Mouse (Mus musculus) left cerebral cortex, adult 9 months (tissue): ENCODE results near the gene Gemin4.
"Not testable (repeated sequence)": the region's sequence is repeated elsewhere in the genome, so short reads cannot be mapped to it uniquely, and the experiment has no call there.

ENCODE experiments used
- DNase-seq, 2 experiments: peaks; one replicate each; pipeline ENCODE4 v3.0.0; 2022; ENCODE audit warnings: low spot score in 2 of 2

Gene Gemin4

DNA sequence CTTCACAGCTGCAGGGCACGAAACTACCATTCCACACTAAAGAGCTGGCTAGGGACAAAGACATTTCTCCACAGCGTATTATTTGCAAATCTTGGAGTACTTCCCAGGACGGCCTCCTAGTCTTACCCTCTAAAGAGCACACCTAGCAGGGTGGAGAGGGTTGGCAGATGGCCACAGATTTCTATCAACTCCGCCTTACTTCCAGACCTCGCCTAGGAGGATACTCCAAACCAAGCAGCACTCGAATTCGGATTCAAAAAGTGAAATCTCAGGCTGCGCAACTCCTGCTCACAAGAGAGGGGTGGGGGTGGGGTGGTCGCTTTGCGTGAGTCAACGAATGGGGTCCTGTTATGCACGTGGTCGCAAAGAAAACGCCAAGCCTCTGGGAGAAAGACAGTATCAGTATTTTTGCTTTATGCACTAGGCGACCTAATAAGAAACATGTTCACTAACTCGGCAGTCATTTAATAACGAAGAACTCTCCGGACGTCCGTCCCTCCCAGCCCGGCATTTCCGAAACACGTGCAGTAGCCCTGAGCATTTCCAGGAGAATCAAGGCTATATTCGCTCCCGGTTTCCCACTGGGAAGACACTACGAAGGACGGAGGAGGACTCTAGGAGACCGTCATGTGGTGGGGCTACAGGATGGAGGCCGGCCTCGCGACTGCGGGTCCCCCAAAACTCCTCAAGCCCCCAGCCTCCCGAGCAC lies 629 bp downstream of the Gemin4 start:
- DNase-seq: no peak

DNA sequence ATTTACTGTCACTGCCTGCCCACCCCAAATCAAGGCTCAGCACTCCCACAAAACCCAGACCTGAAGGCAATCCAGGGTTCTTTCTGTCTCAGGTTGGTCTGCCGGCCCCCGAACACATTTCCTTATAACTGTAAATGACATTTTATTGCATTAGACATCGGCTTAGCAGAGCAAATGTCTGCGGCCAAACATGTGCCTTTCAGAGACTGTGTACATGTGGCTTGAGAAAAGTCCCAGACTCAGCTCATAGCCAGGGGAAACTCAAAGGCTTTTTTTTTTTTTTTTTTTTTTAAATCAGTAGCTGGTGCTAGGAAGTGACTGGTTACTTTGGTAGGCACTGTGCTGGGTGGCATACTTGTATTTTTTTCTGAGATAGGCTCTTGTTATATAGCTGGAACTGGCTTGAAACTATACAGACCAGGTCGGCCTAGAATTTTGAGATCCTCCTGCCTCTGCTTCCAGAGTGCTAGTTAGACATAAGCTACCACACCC lies 1.4 kb downstream of the Gemin4 start:
- no peak for DNase-seq

DNA sequence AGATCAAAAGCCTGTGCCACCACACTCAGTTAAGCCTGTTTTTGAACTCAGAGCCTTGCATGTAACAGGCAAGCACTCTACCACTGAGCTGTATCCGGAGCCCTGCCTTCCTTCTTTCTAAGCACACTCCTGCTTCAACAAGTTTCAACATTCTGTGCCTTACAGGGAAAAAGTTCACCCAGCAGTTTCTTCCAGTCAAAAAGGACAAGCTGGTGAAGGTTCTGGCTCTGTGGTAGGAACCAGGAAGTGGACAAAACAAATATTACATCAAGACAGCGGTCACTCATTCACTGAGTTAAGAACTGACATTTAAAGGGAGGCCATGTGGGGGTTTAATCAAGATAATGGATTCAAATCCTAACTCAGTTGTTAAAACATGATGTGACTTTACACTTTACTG lies 2.5 kb downstream of the Gemin4 start:
- no peak for DNase-seq

DNA sequence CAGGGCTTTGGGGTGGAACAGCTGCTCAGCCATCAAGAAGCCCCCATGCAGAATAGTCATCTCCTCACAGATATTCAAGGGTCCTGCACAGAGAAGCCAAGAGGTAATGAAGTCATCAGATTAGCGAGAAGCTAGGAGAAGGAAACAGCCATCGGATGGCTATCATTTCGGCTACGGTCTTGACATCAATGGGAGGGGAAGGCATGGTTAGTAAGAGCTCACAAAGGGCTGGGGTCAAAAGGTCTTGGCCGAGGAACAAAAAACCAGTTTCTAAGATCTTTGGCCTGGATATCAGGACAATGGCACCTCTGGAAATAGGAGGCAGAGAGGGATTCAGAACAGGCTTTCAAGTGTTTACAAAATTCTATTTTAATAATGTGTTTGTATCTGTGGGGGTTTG lies 3.6 kb downstream of the Gemin4 start:
- no peak for DNase-seq

- not testable (repeated sequence) for DNase-seq
Observed at GRCm38 (mm10) chr11:76211595-76211994, 5.9 kb downstream of the Gemin4 start.

DNA sequence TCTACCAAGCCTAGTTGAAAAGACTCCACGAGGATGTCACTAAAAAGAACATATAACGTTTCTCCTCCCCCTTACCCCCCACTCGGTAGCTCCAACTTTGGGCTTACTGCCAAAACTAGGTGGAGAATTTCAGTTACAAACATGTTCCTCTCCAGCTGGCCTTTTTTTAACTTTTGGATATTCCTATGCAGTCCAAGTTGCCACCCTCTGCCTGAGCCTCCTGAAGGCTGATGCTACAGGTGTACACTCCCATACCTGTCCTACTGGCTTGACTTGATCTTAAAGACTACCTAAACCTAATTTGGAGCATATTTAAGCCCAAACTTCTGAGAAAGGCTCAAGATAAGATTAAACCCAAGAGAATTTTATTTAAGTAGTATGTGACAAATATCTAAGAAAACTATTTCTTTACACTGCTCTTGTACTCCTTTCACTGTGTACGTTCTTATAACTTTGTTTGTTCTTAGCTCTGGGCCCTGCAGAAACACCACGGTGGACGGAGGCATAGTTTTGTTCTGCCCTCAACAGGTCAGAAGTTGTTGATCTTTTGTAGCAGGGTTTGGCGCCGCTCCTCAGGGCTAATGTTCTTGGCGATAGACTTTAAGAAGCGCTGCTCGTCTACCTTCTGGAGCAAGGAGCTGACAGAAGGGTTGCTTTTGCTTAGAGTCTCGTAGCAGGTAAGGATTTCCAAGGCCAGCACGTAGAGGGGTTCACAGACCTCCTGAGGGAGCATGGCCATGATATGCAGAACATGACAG lies 7.1 kb downstream of the Gemin4 start:
- DNase-seq: no peak

- no peak for DNase-seq
Observed at GRCm38 (mm10) chr11:76206793-76207192, 10.7 kb downstream of the Gemin4 start.

DNA sequence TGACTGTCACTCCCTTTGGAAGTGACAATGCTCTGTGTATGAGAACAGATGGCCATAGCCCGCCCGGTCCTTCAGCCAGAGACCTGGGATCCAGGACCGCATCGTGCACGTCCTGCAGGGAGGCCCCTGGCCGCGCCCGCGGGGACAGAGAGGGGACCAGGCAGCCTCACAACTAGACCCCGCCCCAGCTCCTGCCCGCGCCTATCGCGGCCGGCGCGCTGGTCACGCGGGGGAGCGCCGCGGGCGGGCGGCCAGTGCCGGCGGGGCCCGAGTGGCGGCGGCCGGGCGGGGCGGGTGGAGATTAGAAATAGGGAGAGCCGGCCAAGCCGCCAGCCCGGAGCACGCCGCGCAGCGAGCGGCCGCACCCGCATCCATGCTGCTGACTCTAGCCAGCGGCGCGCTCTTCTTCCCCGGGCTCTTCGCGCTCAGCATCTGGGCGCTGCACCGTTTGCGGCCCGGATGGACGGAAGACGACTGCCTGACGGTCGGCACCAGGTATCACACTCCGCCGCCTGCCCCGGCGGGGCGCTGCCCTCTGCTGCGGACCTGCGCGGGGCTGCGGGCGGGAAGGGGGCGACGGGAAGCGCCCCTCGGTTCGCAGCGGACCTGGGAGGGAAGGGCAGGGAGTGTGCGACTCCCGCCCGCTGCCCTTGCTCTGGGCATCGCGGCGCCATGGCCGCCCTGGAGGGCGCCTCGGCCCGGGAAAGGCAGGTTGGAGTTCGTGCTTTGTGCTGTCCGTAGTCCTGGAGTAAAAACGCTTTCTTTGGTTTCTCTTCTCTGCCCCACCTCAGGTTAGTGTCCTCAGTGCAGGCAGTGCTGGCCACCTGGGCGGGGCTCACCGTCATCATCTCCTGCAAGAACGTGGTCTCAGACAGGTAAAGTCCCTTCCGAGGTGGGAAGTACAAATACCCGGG lies 15.4 kb downstream of the Gemin4 start:
- DNase-seq: peak in 1 of 2 experiments; percentile 83

- no peak for DNase-seq
Observed at GRCm38 (mm10) chr11:76196977-76197469, 20.4 kb downstream of the Gemin4 start.

DNA sequence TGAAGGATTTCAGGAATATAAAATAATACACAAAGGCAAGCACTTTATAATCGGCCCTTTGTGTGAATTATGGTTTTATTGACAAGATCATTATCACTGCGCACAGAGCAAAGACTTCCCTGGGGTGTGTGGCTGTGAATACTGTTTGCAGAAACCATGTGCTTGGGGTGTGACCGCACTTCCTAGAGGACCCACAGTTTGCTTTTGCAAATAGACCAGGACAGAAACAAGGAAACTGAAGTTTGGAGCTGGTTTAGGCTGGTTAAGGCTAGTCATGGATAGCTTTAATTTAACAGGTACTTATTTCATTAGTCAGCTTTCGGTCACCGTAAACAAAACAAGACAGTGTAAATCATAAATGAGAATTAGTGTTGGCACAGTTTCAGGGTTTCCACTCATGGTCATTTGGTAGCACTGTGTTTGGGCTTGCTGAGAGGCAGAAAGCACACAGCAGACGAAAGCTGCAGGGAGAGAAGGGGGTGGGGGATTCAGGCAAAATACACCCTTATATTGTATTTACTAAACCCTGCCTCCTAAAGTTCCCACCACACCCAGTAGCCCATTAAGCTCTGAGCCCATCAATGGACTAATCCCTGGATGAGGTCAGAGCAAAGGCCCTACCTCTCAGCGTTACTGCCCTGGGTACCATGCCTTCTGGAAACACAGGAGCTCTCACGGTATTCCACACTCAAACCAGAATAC lies 21.0 kb downstream of the Gemin4 start:
- DNase-seq: no peak

DNA sequence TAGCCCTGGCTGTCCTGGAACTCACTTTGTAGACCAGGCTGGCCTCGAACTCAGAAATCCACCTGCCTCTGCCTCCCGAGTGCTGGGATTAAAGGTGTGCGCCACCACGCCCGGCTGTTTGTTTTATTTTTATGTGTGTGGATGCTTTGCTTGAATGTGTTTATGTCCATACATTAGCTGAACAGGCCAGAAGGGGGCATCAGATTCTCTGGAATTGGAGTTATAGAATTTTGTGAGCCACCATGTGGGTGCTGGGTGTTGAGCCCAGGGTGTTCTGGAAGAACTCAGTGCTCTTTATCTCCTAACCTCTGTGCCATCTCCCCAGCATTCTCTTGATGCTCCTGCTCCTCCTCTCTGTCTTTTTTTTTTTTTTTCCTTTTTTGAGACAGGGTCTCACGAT lies 30.6 kb downstream of the Gemin4 start:
- no peak for DNase-seq

- no peak for DNase-seq
Observed at GRCm38 (mm10) chr11:76183745-76184144, 33.7 kb downstream of the Gemin4 start.

DNA sequence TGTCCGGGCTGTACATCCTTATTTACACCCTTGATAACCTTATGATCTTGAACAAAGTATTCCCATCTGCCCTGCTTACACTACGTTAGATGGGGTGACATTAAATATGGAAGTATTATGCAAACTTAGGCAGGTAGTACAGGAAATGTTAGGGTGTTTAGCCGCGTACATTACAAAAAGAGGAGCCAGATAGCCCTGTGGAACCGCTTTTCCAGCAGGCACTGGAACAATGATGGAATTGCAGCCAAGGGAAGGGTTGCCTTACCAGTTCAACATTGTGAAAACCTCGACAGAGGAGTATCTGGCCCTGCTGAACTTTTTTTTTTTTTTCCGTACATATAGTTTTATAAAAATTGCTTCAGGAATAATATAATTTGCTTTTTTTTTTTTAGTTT lies 37.3 kb downstream of the Gemin4 start:
- DNase-seq: no peak

GRCm38 (mm10) chr11:76179495-76180145 lies 37.8 kb downstream of the Gemin4 start, which contains the start of the genes Vps53 and Fam57a:
Gene Vps53 (minus strand): TSS chr11:76179647.
Gene Fam57a (plus strand): TSS chr11:76179671.
- DNase-seq: peak; percentile 64 to 89

- peak; percentile 32 to 54 for DNase-seq
Observed at GRCm38 (mm10) chr11:76178726-76179494, 38.6 kb downstream of the Gemin4 start.

DNA sequence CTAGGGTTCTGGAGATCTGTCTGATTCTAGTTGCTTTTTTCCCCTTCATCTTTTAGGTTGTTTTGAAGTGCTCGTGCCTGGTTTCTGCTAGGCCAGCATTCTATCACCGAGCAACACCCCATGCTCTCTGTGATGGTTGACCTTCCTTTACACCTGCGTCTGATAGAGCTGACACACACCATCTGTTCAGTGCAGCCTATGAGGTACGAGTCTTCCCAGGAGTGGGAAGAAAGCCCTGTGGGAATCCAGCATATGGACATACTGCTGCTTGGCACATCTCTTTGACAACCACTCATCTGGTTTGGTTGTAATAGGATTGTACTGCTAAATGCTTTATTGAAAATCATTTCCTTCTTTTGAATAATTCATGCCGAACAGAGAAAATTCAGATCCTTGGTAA lies 47.3 kb downstream of the Gemin4 start:
- DNase-seq: no peak

- DNase-seq: no peak
Observed at GRCm38 (mm10) chr11:76168976-76169375, 48.5 kb downstream of the Gemin4 start.

- DNase-seq: peak in 1 of 2 experiments; percentile 74
Observed at GRCm38 (mm10) chr11:76167079-76167765, 50.2 kb downstream of the Gemin4 start.

GRCm38 (mm10) chr11:76166657-76167056 lies 50.8 kb downstream of the Gemin4 start:
- no peak for DNase-seq
